Mouse (Mus musculus): ENCODE data around the gene Cfap43. TPM values are rescaled to one million over a fixed set of nuclear protein-coding genes. Genes with fewer than 3 reads are reported as not detected.

Cfap43 gene
- polyA plus RNA-seq, 1 experiment, result 0.94 TPM

GRCm38 (mm10) chr19:47936490-47936889 lies 17.4 kb upstream of the Cfap43 start:
- TF ChIP-seq POLR2A (IDR thresholded peaks at IDR 0.05; ENCODE audit: extremely low read depth, insufficient read depth, low read length) (no peak), CTCF (IDR thresholded peaks at IDR 0.05; ENCODE audit: extremely low read depth, insufficient read depth, low read length) (no peak)
- Histone ChIP-seq H3K4me1 (ENCODE audit: control insufficient read depth, insufficient read depth, low read length) (no peaks in the 10 kb centered on the region; the same call in 1 of the 2 replicates), H3K4me3 (ENCODE audit: insufficient read depth, low read length) (no peak overlapping the region), H3K27ac (ENCODE audit: insufficient read depth, low read length) (no peak overlapping the region)

- Histone ChIP-seq H3K4me3 (ENCODE audit: insufficient read depth, low read length) (no peak overlapping the region), H3K27ac (ENCODE audit: insufficient read depth, low read length) (no peak overlapping the region), H3K4me1 (ENCODE audit: control insufficient read depth, insufficient read depth, low read length) (no peaks in the 10 kb centered on the region; the same call in 1 of the 2 replicates)
- TF ChIP-seq POLR2A (IDR thresholded peaks at IDR 0.05; ENCODE audit: extremely low read depth, insufficient read depth, low read length), result no peak
- no peak for TF ChIP-seq CTCF (IDR thresholded peaks at IDR 0.05; ENCODE audit: extremely low read depth, insufficient read depth, low read length)
These were observed 16.4 kb upstream of the Cfap43 start for GRCm38 (mm10) chr19:47935530-47935929.

- Histone ChIP-seq H3K4me1 (ENCODE audit: control insufficient read depth, insufficient read depth, low read length) (no peaks in the 10 kb centered on the region; the same call in 1 of the 2 replicates), H3K27ac (ENCODE audit: insufficient read depth, low read length) (no peak overlapping the region), H3K4me3 (ENCODE audit: insufficient read depth, low read length) (no peak overlapping the region)
- TF ChIP-seq POLR2A (IDR thresholded peaks at IDR 0.05; ENCODE audit: extremely low read depth, insufficient read depth, low read length) (no peak), CTCF (IDR thresholded peaks at IDR 0.05; ENCODE audit: extremely low read depth, insufficient read depth, low read length) (no peak)
These were observed 15.7 kb upstream of the Cfap43 start for GRCm38 (mm10) chr19:47934636-47935238.

GRCm38 (mm10) chr19:47934146-47934545 lies 15.1 kb upstream of the Cfap43 start:
- Histone ChIP-seq H3K4me1 (ENCODE audit: control insufficient read depth, insufficient read depth, low read length) (no peaks in the 10 kb centered on the region; the same call in 1 of the 2 replicates), H3K27ac (ENCODE audit: insufficient read depth, low read length) (no peak overlapping the region), H3K4me3 (ENCODE audit: insufficient read depth, low read length) (no peak overlapping the region)
- no peak for TF ChIP-seq CTCF (IDR thresholded peaks at IDR 0.05; ENCODE audit: extremely low read depth, insufficient read depth, low read length)
- no peak for TF ChIP-seq POLR2A (IDR thresholded peaks at IDR 0.05; ENCODE audit: extremely low read depth, insufficient read depth, low read length)

- no peak overlapping the region for H3K4me3 ChIP-seq (ENCODE audit: insufficient read depth, low read length)
- H3K4me1 ChIP-seq (ENCODE audit: control insufficient read depth, insufficient read depth, low read length), result no peaks in the 10 kb centered on the region
- H3K27ac ChIP-seq (ENCODE audit: insufficient read depth, low read length), result no peak overlapping the region
- TF ChIP-seq CTCF (IDR thresholded peaks at IDR 0.05; ENCODE audit: extremely low read depth, insufficient read depth, low read length) (peak; percentile 91), POLR2A (IDR thresholded peaks at IDR 0.05; ENCODE audit: extremely low read depth, insufficient read depth, low read length) (no peak)
These were observed 13.0 kb upstream of the Cfap43 start for GRCm38 (mm10) chr19:47931982-47932638.

- Histone ChIP-seq H3K4me1 (ENCODE audit: control insufficient read depth, insufficient read depth, low read length) (no peaks in the 10 kb centered on the region), H3K4me3 (ENCODE audit: insufficient read depth, low read length) (no peak overlapping the region), H3K27ac (ENCODE audit: insufficient read depth, low read length) (no peak overlapping the region)
- TF ChIP-seq POLR2A (IDR thresholded peaks at IDR 0.05; ENCODE audit: extremely low read depth, insufficient read depth, low read length) (no peak), CTCF (IDR thresholded peaks at IDR 0.05; ENCODE audit: extremely low read depth, insufficient read depth, low read length) (no peak)
These were observed 10.0 kb upstream of the Cfap43 start for GRCm38 (mm10) chr19:47929043-47929442.

GRCm38 (mm10) chr19:47927032-47927431 lies 7.9 kb upstream of the Cfap43 start:
- Histone ChIP-seq H3K4me3 (ENCODE audit: insufficient read depth, low read length) (no peak overlapping the region), H3K4me1 (ENCODE audit: control insufficient read depth, insufficient read depth, low read length) (no peaks in the 10 kb centered on the region), H3K27ac (ENCODE audit: insufficient read depth, low read length) (no peak overlapping the region)
- TF ChIP-seq POLR2A (IDR thresholded peaks at IDR 0.05; ENCODE audit: extremely low read depth, insufficient read depth, low read length), result no peak
- no peak for TF ChIP-seq CTCF (IDR thresholded peaks at IDR 0.05; ENCODE audit: extremely low read depth, insufficient read depth, low read length)

GRCm38 (mm10) chr19:47925819-47926218 lies 6.7 kb upstream of the Cfap43 start:
- Histone ChIP-seq H3K4me3 (ENCODE audit: insufficient read depth, low read length) (no peak overlapping the region), H3K27ac (ENCODE audit: insufficient read depth, low read length) (no peak overlapping the region), H3K4me1 (ENCODE audit: control insufficient read depth, insufficient read depth, low read length) (no peaks in the 10 kb centered on the region)
- TF ChIP-seq POLR2A (IDR thresholded peaks at IDR 0.05; ENCODE audit: extremely low read depth, insufficient read depth, low read length) (no peak), CTCF (IDR thresholded peaks at IDR 0.05; ENCODE audit: extremely low read depth, insufficient read depth, low read length) (no peak)

GRCm38 (mm10) chr19:47919966-47920375 lies 884 bp upstream of the Cfap43 start:
- Histone ChIP-seq H3K4me1 (ENCODE audit: control insufficient read depth, insufficient read depth, low read length) (no peaks in the 10 kb centered on the region; the same call in 1 of the 2 replicates), H3K27ac (ENCODE audit: insufficient read depth, low read length) (no peak overlapping the region), H3K4me3 (ENCODE audit: insufficient read depth, low read length) (no peak overlapping the region)
- TF ChIP-seq CTCF (IDR thresholded peaks at IDR 0.05; ENCODE audit: extremely low read depth, insufficient read depth, low read length), result no peak

All from cortical plate, adult 2 months (tissue).